Mouse (Mus musculus): ENCODE data around the gene Gm49366. TPM values are rescaled to one million over a fixed set of nuclear protein-coding genes. Genes with fewer than 3 reads are reported as not detected.
"Not testable (repeated sequence)": the region's sequence is repeated elsewhere in the genome, so short reads cannot be mapped to it uniquely, and the experiment has no call there.

Gm49366 gene
- polyA plus RNA-seq, 1 experiment from 2014 or later: not detected

DNA sequence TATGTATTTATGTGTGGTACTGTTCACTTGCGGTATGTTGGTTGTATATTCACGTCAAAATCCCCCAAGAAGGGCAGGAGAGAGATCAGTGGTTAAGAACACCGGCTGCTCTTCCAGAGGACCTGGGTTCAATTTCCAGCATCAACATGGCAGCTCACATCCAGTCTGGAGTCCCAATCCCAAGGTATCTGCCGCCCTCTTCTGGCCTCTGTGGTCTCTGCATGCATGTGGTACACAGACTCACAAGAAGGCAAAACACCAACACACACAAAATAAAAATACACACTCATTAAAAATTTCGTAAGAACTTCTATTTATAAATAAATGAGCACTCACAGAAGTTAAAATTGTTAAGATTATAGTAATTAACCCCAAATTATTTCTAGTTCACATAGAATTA lies 24.5 kb downstream of the Gm49366 start:
- Histone ChIP-seq H3K4me2 (ENCODE audit: low read depth, low read length) (no peak overlapping the region), H3K36me3 (ENCODE audit: control insufficient read depth, insufficient read depth, low read length) (no peaks in the 10 kb centered on the region), H3K4me1 (ENCODE audit: control insufficient read depth, insufficient read depth, low read length) (no peaks in the 10 kb centered on the region), H3K27ac (ENCODE audit: low read depth, low read length) (no peak overlapping the region), H3K9me3 (ENCODE audit: control insufficient read depth, low read length) (no peaks in the 10 kb centered on the region), H3K9ac (replicated peaks; ENCODE audit: low read depth, low read length) (no peak overlapping the region), H3K4me3 (ENCODE audit: low read depth, low read length) (no peak overlapping the region), H3K27me3 (ENCODE audit: control insufficient read depth, insufficient read depth, low read length) (no peaks in the 10 kb centered on the region)
- 74% methylated on average over 5 of the region's 5 CpGs for whole genome bisulfite sequencing
- ATAC-seq (ENCODE audit: low read depth): no peak

GRCm38 (mm10) chr12:84063833-84064232 lies 25.1 kb downstream of the Gm49366 start:
- H3K4me1 ChIP-seq (ENCODE audit: control insufficient read depth, insufficient read depth, low read length): no peaks in the 10 kb centered on the region
- no peak overlapping the region for H3K9ac ChIP-seq (replicated peaks; ENCODE audit: low read depth, low read length)
- ATAC-seq (ENCODE audit: low read depth): no peak
- H3K27me3 ChIP-seq (ENCODE audit: control insufficient read depth, insufficient read depth, low read length): no peaks in the 10 kb centered on the region
- no peak overlapping the region for H3K4me2 ChIP-seq (ENCODE audit: low read depth, low read length)
- no peaks in the 10 kb centered on the region for H3K9me3 ChIP-seq (ENCODE audit: control insufficient read depth, low read length)
- no peaks in the 10 kb centered on the region for H3K36me3 ChIP-seq (ENCODE audit: control insufficient read depth, insufficient read depth, low read length)
- H3K4me3 ChIP-seq (ENCODE audit: low read depth, low read length): no peak overlapping the region
- 88% methylated on average over 2 of the region's 2 CpGs for WGBS
- no peak overlapping the region for H3K27ac ChIP-seq (ENCODE audit: low read depth, low read length)

DNA sequence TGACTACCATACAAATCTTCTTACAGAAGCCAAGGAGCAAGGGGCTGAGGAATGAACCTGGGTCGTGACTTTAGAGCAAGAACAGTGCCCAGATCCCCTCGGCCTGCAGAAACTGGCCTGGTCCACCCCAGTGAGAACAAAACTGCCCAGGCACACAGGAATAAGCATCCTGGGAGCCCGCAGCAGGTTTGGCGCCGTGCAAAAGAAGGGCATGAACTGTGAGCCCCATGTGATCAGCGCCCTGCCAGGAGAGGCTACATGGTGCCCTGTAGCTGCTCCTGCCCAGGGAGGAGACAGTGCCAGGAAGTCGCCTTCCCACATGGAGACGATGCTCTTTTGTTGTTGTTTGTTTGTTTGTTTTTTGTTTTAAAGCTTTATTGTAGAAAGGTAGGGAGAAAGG lies 25.9 kb downstream of the Gm49366 start:
- H3K4me2 ChIP-seq (ENCODE audit: low read depth, low read length): no peak overlapping the region
- no peaks in the 10 kb centered on the region for H3K36me3 ChIP-seq (ENCODE audit: control insufficient read depth, insufficient read depth, low read length)
- no peaks in the 10 kb centered on the region for H3K27me3 ChIP-seq (ENCODE audit: control insufficient read depth, insufficient read depth, low read length)
- no peak overlapping the region for H3K9ac ChIP-seq (replicated peaks; ENCODE audit: low read depth, low read length)
- H3K9me3 ChIP-seq (ENCODE audit: control insufficient read depth, low read length): no peaks in the 10 kb centered on the region
- H3K27ac ChIP-seq (ENCODE audit: low read depth, low read length): no peak overlapping the region
- WGBS: 75% methylated on average over 8 of the region's 8 CpGs
- no peaks in the 10 kb centered on the region for H3K4me1 ChIP-seq (ENCODE audit: control insufficient read depth, insufficient read depth, low read length)
- ATAC-seq (ENCODE audit: low read depth): no peak
- no peak overlapping the region for H3K4me3 ChIP-seq (ENCODE audit: low read depth, low read length)

GRCm38 (mm10) chr12:84067752-84068151 lies 29.0 kb downstream of the Gm49366 start:
- no peak overlapping the region for H3K9ac ChIP-seq (replicated peaks; ENCODE audit: low read depth, low read length)
- no peaks in the 10 kb centered on the region for H3K36me3 ChIP-seq (ENCODE audit: control insufficient read depth, insufficient read depth, low read length)
- no peak overlapping the region for H3K4me2 ChIP-seq (ENCODE audit: low read depth, low read length)
- H3K9me3 ChIP-seq (ENCODE audit: control insufficient read depth, low read length): no peaks in the 10 kb centered on the region
- no peak overlapping the region for H3K27ac ChIP-seq (ENCODE audit: low read depth, low read length)
- no peak for ATAC-seq (ENCODE audit: low read depth)
- H3K4me3 ChIP-seq (ENCODE audit: low read depth, low read length): no peak overlapping the region
- no peaks in the 10 kb centered on the region for H3K4me1 ChIP-seq (ENCODE audit: control insufficient read depth, insufficient read depth, low read length)
- WGBS: 76% methylated on average over 4 of the region's 4 CpGs
- no peaks in the 10 kb centered on the region for H3K27me3 ChIP-seq (ENCODE audit: control insufficient read depth, insufficient read depth, low read length)

DNA sequence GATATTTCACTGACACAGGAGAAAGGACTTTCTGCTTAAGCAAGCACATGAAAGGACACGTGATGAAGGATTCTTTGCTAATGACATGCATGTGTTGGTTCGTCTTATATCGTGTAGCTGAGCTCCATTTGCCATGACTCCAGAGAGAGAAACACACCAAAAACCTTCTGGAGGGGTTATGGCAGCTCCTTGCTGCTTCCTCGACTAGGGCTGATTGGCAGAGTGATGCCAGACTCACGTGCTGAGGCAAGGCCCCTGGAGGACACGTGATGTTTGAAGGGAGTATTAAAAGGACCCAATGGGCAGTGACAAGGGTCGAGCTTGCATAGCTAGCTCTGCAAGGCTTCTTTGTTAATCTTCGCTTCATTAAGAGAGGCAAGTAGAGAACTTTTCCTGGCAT lies 29.6 kb downstream of the Gm49366 start:
- H3K9me3 ChIP-seq (ENCODE audit: control insufficient read depth, low read length): no peaks in the 10 kb centered on the region
- no peaks in the 10 kb centered on the region for H3K36me3 ChIP-seq (ENCODE audit: control insufficient read depth, insufficient read depth, low read length)
- H3K4me2 ChIP-seq (ENCODE audit: low read depth, low read length): no peak overlapping the region
- H3K27me3 ChIP-seq (ENCODE audit: control insufficient read depth, insufficient read depth, low read length): no peaks in the 10 kb centered on the region
- ATAC-seq (ENCODE audit: low read depth): no peak
- H3K4me3 ChIP-seq (ENCODE audit: low read depth, low read length): no peak overlapping the region
- no peak overlapping the region for H3K27ac ChIP-seq (ENCODE audit: low read depth, low read length)
- 67% methylated on average over 8 of the region's 8 CpGs for WGBS
- H3K9ac ChIP-seq (replicated peaks; ENCODE audit: low read depth, low read length): no peak overlapping the region
- H3K4me1 ChIP-seq (ENCODE audit: control insufficient read depth, insufficient read depth, low read length): no peaks in the 10 kb centered on the region

DNA sequence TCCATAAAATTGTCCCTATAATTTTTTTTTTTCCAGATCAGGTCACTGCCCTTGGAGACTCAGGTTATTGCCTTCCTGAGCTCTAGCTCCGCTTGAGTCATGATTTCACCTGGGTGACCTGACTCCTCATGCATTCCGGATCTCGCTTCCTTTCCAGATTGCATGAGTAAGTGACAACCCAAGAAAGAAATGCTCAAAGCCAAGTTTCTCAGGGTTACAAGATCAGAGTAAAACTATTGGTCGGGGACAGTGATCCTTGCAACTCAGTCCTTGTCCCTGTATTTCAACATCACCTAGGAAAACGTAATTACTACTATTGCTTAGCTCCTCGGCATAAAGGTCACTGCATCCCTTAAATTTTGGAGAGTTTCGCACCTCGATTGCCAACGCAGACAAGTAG lies 30.3 kb downstream of the Gm49366 start, which contains the start of gene Acot5:
TSS of gene Acot5 (plus strand) at position 340 of the 400 bp plus-strand sequence.
- WGBS: 53% methylated on average over 9 of the region's 9 CpGs
- no peak for ATAC-seq (ENCODE audit: low read depth)
- H3K4me2 ChIP-seq (ENCODE audit: low read depth, low read length): peak within 1 kb of the TSS; percentile 53
- H3K27me3 ChIP-seq (ENCODE audit: control insufficient read depth, insufficient read depth, low read length): no peaks in the 10 kb centered on the region
- no peaks in the 10 kb centered on the region for H3K36me3 ChIP-seq (ENCODE audit: control insufficient read depth, insufficient read depth, low read length)
- peak within 1 kb of the TSS; percentile 35 for H3K4me3 ChIP-seq (ENCODE audit: low read depth, low read length)
- 0 out of 2 replicates have a peak within 1 kb of the TSS, but pooled peaks have one; percentile 34 for H3K9ac ChIP-seq (replicated peaks; ENCODE audit: low read depth, low read length)
- no peaks in the 10 kb centered on the region for H3K9me3 ChIP-seq (ENCODE audit: control insufficient read depth, low read length)
- no peak within 1 kb of the TSS for H3K27ac ChIP-seq (ENCODE audit: low read depth, low read length)
- no peaks in the 10 kb centered on the region for H3K4me1 ChIP-seq (ENCODE audit: control insufficient read depth, insufficient read depth, low read length)

DNA sequence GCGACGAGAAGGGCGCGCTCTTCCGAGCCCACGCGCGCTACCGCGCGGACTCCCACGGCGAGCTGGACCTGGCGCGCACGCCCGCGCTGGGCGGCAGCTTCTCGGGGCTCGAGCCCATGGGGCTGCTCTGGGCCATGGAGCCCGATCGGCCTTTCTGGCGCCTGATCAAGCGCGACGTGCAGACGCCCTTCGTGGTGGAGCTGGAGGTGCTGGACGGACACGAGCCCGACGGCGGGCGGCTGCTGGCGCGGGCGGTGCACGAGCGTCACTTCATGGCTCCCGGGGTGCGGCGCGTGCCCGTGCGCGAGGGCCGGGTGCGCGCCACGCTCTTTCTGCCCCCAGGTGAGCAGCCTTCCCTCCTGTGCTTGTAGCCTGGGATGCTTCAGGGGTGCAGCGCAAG lies 30.8 kb downstream of the Gm49366 start:
- H3K9ac ChIP-seq (replicated peaks; ENCODE audit: low read depth, low read length): 0 out of 2 replicates have a peak overlapping the region, but pooled peaks have one; percentile 34
- not testable (repeated sequence) for ATAC-seq (ENCODE audit: low read depth); H3K9me3 ChIP-seq (ENCODE audit: control insufficient read depth, low read length); H3K27me3 ChIP-seq (ENCODE audit: control insufficient read depth, insufficient read depth, low read length); H3K36me3 ChIP-seq (ENCODE audit: control insufficient read depth, insufficient read depth, low read length); H3K27ac ChIP-seq (ENCODE audit: low read depth, low read length); H3K4me1 ChIP-seq (ENCODE audit: control insufficient read depth, insufficient read depth, low read length)
- peak overlapping the region; percentile 35 for H3K4me3 ChIP-seq (ENCODE audit: low read depth, low read length)
- H3K4me2 ChIP-seq (ENCODE audit: low read depth, low read length): peak overlapping the region; percentile 53
- WGBS: 2% methylated on average over 35 of the region's 52 CpGs

GRCm38 (mm10) chr12:84071696-84072095 lies 33.0 kb downstream of the Gm49366 start:
- ATAC-seq (ENCODE audit: low read depth): no peak

GRCm38 (mm10) chr12:84077371-84077990 lies 38.7 kb downstream of the Gm49366 start:
- 94% methylated on average over 4 of the region's 4 CpGs for WGBS
- Histone ChIP-seq H3K9ac (replicated peaks; ENCODE audit: low read depth, low read length) (no peak overlapping the region), H3K27me3 (ENCODE audit: control insufficient read depth, insufficient read depth, low read length) (no peaks in the 10 kb centered on the region), H3K36me3 (ENCODE audit: control insufficient read depth, insufficient read depth, low read length) (no peaks in the 10 kb centered on the region), H3K9me3 (ENCODE audit: control insufficient read depth, low read length) (no peaks in the 10 kb centered on the region), H3K27ac (ENCODE audit: low read depth, low read length) (no peak overlapping the region), H3K4me2 (ENCODE audit: low read depth, low read length) (no peak overlapping the region), H3K4me1 (ENCODE audit: control insufficient read depth, insufficient read depth, low read length) (no peaks in the 10 kb centered on the region), H3K4me3 (ENCODE audit: low read depth, low read length) (no peak overlapping the region)
- no peak for ATAC-seq (ENCODE audit: low read depth)

More at GRCm38 (mm10) chr12:84071696-84072095, 33.0 kb downstream of the Gm49366 start:
- Histone ChIP-seq H3K36me3 (ENCODE audit: control insufficient read depth, insufficient read depth, low read length) (no peaks in the 10 kb centered on the region), H3K9ac (replicated peaks; ENCODE audit: low read depth, low read length) (no peak overlapping the region), H3K4me1 (ENCODE audit: control insufficient read depth, insufficient read depth, low read length) (no peaks in the 10 kb centered on the region), H3K4me3 (ENCODE audit: low read depth, low read length) (no peak overlapping the region), H3K27me3 (ENCODE audit: control insufficient read depth, insufficient read depth, low read length) (no peaks in the 10 kb centered on the region), H3K4me2 (ENCODE audit: low read depth, low read length) (no peak overlapping the region), H3K27ac (ENCODE audit: low read depth, low read length) (no peak overlapping the region), H3K9me3 (ENCODE audit: control insufficient read depth, low read length) (no peaks in the 10 kb centered on the region)
- 91% methylated on average over 2 of the region's 2 CpGs for WGBS

Data from neural tube, embryonic 14.5 days (tissue).